Mouse (Mus musculus) limb, embryonic 13.5 days (tissue): ENCODE results near the gene Tmcc2. TPM values are rescaled to one million over a fixed set of nuclear protein-coding genes. Genes with fewer than 3 reads are reported as not detected.
A peak's percentile ranks its signal among the peaks of the same experiment; 100 is the strongest.

Source experiments
- ATAC-seq: fragments of 200-750 bp; cut with Nextera tagmentation; 2 replicates; pipeline ENCODE4 v1.8.0; 2017; ENCODE audit warnings: low read depth, moderate number of reproducible peaks, moderate TSS enrichment; ENCODE audit not compliant: low FRiP score
- H3K27ac ChIP-seq: fragments of 300-500 bp; sonication (generic); 2 replicates; pipeline ENCODE4 v1.5.1; 2015; ENCODE audit warnings: inconsistent platforms, mild to moderate bottlenecking, moderate library complexity
- H3K27me3 ChIP-seq: fragments of 300-500 bp; sonication (generic); 2 replicates; pipeline ENCODE4 v1.6.1; 2015; ENCODE audit warnings: mild to moderate bottlenecking, inconsistent platforms
- H3K36me3 ChIP-seq: fragments of 300-500 bp; sonication (generic); 2 replicates; pipeline ENCODE4 v1.6.1; 2015; ENCODE audit warnings: inconsistent platforms, mild to moderate bottlenecking, moderate library complexity
- H3K4me1 ChIP-seq: fragments of 300-500 bp; sonication (generic); 2 replicates; pipeline ENCODE4 v1.6.1; 2015; ENCODE audit warnings: inconsistent platforms
- H3K4me2 ChIP-seq: fragments of 300-500 bp; sonication (generic); replicated peaks from 2 replicates; pipeline ENCODE4 v1.6.1; 2015; ENCODE audit warnings: inconsistent platforms, mild to moderate bottlenecking, moderate library complexity
- H3K4me3 ChIP-seq: fragments of 300-500 bp; sonication (generic); 2 replicates; pipeline ENCODE4 v1.5.1; 2015; ENCODE audit warnings: moderate library complexity, mild to moderate bottlenecking, inconsistent platforms
- H3K9ac ChIP-seq: fragments of 300-500 bp; sonication (generic); 2 replicates; pipeline ENCODE4 v1.6.1; 2015; ENCODE audit warnings: mild to moderate bottlenecking, inconsistent platforms
- H3K9me3 ChIP-seq: fragments of 300-500 bp; sonication (generic); 2 replicates; pipeline ENCODE4 v1.6.1; 2016; ENCODE audit warnings: inconsistent platforms
- WGBS: fragments of 180-500 bp; shearing (Covaris S2); methylation state at CpG from one replicate; pipeline ENCODE4 v1.1.7; 2015; 5-methylcytosine and 5-hydroxymethylcytosine counted together
- polyA plus RNA-seq: library from polyadenylated mRNA; unstranded; fragments of >200 nt; fragmentation: Nextera tagmentation; extraction: Ambion mirVana; gene quantifications from 2 replicates; pipeline ENCODE4 v1.2.1, GENCODE M21; 2015

The Tmcc2 gene
- polyA plus RNA-seq, 1 experiment from 2014 or later, result 12.0 TPM

DNA sequence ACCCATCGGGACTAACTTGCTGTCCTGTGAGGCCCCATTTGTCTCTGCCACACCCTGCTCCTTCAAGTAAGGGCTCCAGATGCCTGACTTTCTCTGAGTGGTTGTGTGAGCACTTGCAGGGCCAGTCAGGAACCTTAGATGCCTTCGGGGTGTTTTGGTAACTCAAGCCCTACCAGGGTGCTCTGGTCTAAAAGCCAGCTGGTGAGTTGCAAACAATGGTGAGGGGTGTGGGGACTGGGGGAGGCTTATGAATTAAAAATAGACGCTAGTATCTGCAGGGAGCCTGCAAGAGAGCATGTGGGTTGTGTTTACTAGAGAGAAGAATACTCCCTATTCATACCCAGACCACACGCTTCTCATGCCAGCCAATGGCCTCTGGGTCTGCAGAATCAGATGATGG is 15.8 kb downstream of the Tmcc2 start:
- H3K9me3 ChIP-seq, result no peaks in the 10 kb centered on the region
- no peak overlapping the region for H3K9ac ChIP-seq
- peak overlapping the region; percentile 70 for H3K27ac ChIP-seq
- H3K4me2 ChIP-seq, result no peak overlapping the region
- 31% methylated on average over 4 of the region's 4 CpGs for WGBS
- H3K27me3 ChIP-seq, result no peaks in the 10 kb centered on the region
- peak; percentile 18; the same call in 1 of the 2 replicates for ATAC-seq
- H3K4me1 ChIP-seq, result peaks cover 47% of the 10 kb centered on the region
- peaks cover 51% of the 10 kb centered on the region for H3K36me3 ChIP-seq
- H3K4me3 ChIP-seq, result no peak overlapping the region

- H3K4me1 ChIP-seq, result peaks cover 47% of the 10 kb centered on the region
- no peak for ATAC-seq
- no peak overlapping the region for H3K4me3 ChIP-seq
- H3K27me3 ChIP-seq, result no peaks in the 10 kb centered on the region
- no peak overlapping the region for H3K9ac ChIP-seq
- no peak overlapping the region for H3K4me2 ChIP-seq
- 69% methylated on average over 3 of the region's 3 CpGs for WGBS
- H3K27ac ChIP-seq, result peak overlapping the region; percentile 70
- no peaks in the 10 kb centered on the region for H3K9me3 ChIP-seq
- peaks cover 51% of the 10 kb centered on the region for H3K36me3 ChIP-seq
Measured at GRCm38 (mm10) chr1:132374873-132375244, 16.2 kb downstream of the Tmcc2 start.

- Histone ChIP-seq H3K27me3 (no peaks in the 10 kb centered on the region), H3K9ac (no peak overlapping the region), H3K4me2 (peak overlapping the region; percentile 5; the same call in 1 of the 2 replicates), H3K4me3 (no peak overlapping the region), H3K27ac (peak overlapping the region; percentile 70), H3K36me3 (peaks cover 51% of the 10 kb centered on the region), H3K9me3 (no peaks in the 10 kb centered on the region), H3K4me1 (peaks cover 47% of the 10 kb centered on the region)
- peak; percentile 60 for ATAC-seq
- WGBS, result 35% methylated on average over 5 of the region's 5 CpGs
Measured at GRCm38 (mm10) chr1:132374140-132374872, 16.8 kb downstream of the Tmcc2 start.

DNA sequence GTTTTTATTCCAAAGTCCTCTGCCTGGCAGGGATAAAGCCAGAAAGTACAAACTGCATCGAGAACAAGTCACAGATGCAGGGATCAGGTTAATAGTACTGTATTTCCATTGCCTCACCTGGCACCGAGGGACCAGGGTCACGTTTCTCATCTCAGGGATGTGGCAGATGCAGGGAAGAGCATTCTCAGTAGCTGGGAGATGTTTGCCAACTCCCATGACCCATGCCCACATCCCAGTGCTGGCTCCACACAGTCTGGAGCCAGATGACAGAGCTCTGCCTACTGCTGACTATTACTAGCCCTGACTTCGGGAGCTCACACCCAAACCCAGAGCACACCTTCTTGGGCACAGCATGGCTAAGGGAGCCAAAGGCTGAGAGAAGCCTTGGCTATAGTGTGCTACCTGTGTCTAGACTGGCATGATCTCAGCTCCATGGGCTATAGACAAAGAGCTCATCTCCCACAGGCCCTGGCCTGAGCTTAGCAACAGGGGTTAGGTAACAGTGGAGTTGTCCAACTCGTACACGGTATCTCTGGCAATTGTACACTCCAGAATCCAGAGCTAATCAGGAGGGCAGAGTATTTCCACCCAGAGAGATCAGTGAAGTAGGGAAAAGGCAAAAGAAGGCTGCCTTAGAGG is 18.1 kb downstream of the Tmcc2 start:
- 81% methylated on average over 6 of the region's 6 CpGs for WGBS
- Histone ChIP-seq H3K27me3 (no peaks in the 10 kb centered on the region), H3K36me3 (peaks cover 39% of the 10 kb centered on the region), H3K4me2 (no peak overlapping the region), H3K9ac (no peak overlapping the region), H3K4me3 (no peak overlapping the region), H3K9me3 (no peaks in the 10 kb centered on the region), H3K27ac (no peak overlapping the region; the same call in 1 of the 2 replicates), H3K4me1 (peaks cover 47% of the 10 kb centered on the region)
- ATAC-seq, result no peak

- no peaks in the 10 kb centered on the region for H3K9me3 ChIP-seq
- H3K27ac ChIP-seq, result no peak overlapping the region
- ATAC-seq, result no peak
- H3K4me1 ChIP-seq, result peaks cover 42% of the 10 kb centered on the region
- H3K4me2 ChIP-seq, result no peak overlapping the region
- no peak overlapping the region for H3K4me3 ChIP-seq
- peaks cover 33% of the 10 kb centered on the region for H3K36me3 ChIP-seq
- H3K9ac ChIP-seq, result no peak overlapping the region
- no peaks in the 10 kb centered on the region for H3K27me3 ChIP-seq
- 88% methylated on average over 5 of the region's 5 CpGs for whole genome bisulfite sequencing
Measured at GRCm38 (mm10) chr1:132372354-132372753, 18.7 kb downstream of the Tmcc2 start.

GRCm38 (mm10) chr1:132371298-132372081 is 19.6 kb downstream of the Tmcc2 start:
- Histone ChIP-seq H3K27me3 (no peaks in the 10 kb centered on the region), H3K4me2 (no peak overlapping the region), H3K27ac (no peak overlapping the region), H3K4me1 (peaks cover 42% of the 10 kb centered on the region), H3K9ac (0 out of 2 replicates have a peak overlapping the region, but pooled peaks have one; percentile 19), H3K9me3 (no peaks in the 10 kb centered on the region), H3K4me3 (no peak overlapping the region), H3K36me3 (peaks cover 37% of the 10 kb centered on the region)
- 75% methylated on average over 8 of the region's 8 CpGs for WGBS
- no peak for ATAC-seq

- Histone ChIP-seq H3K36me3 (peaks cover 37% of the 10 kb centered on the region), H3K27me3 (no peaks in the 10 kb centered on the region), H3K9ac (no peak overlapping the region), H3K9me3 (no peaks in the 10 kb centered on the region), H3K4me1 (peaks cover 43% of the 10 kb centered on the region), H3K4me2 (no peak overlapping the region), H3K27ac (no peak overlapping the region), H3K4me3 (no peak overlapping the region)
- WGBS, result 90% methylated on average over 9 of the region's 9 CpGs
- ATAC-seq, result no peak
Measured at GRCm38 (mm10) chr1:132370681-132371173, 20.4 kb downstream of the Tmcc2 start.

DNA sequence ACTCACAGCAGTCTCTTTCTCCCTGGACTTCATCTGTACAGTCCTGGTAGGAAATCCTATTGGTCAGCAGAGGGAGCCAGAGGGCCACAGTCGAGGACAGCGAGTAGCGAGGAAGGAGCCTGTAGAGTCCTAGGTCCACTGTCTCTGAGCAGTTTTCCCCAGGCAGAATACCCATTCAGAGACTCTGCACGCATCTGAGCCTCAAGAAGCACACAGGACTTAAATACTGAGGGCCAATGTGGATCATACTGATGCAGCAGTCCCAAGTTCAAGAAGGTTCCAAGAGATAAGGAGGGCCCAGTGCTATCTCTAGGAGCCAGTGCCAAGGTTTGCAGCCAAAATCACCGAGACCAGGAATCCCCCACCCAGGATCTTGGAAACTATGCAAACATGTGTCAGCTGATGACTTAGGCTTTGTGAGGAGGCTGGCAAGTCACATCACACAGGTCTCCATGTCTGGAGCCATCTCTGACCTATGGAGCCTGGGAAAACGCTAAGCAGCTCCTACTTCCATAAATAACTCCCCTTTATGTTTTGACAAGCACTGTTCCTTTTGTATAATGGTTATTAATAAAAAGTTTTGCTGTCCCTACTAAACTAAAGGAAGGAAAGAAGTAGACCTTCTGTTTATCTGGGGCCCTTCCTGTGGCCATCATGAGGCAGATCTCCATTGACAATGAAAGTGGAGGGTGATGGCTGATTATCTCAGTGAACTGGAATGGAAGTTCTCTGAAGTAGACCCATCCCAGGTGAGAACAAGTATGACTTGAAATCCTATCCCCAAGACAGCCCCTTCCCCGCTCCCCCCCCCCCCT is 23.2 kb downstream of the Tmcc2 start:
- Histone ChIP-seq H3K9ac (0 out of 2 replicates have a peak overlapping the region, but pooled peaks have one; percentile 26), H3K36me3 (peaks cover 45% of the 10 kb centered on the region), H3K27ac (no peak overlapping the region), H3K9me3 (no peaks in the 10 kb centered on the region), H3K27me3 (no peaks in the 10 kb centered on the region), H3K4me2 (no peak overlapping the region), H3K4me3 (no peak overlapping the region), H3K4me1 (peaks cover 16% of the 10 kb centered on the region)
- 36% methylated on average over 7 of the region's 7 CpGs for WGBS
- peak; percentile 67 for ATAC-seq

GRCm38 (mm10) chr1:132366937-132367336 is 24.1 kb downstream of the Tmcc2 start:
- WGBS, result 41% methylated on average over 6 of the region's 6 CpGs
- H3K9ac ChIP-seq, result 0 out of 2 replicates have a peak overlapping the region, but pooled peaks have one; percentile 26
- no peaks in the 10 kb centered on the region for H3K27me3 ChIP-seq
- H3K4me3 ChIP-seq, result no peak overlapping the region
- H3K9me3 ChIP-seq, result no peaks in the 10 kb centered on the region
- peak; percentile 33; the same call in 1 of the 2 replicates for ATAC-seq
- no peak overlapping the region for H3K4me2 ChIP-seq
- peaks cover 48% of the 10 kb centered on the region for H3K36me3 ChIP-seq
- 0 out of 2 replicates have a peak overlapping the region, but pooled peaks have one; percentile 58 for H3K27ac ChIP-seq
- peaks cover 16% of the 10 kb centered on the region for H3K4me1 ChIP-seq

GRCm38 (mm10) chr1:132366235-132366634 is 24.8 kb downstream of the Tmcc2 start:
- no peak for ATAC-seq
- H3K27ac ChIP-seq, result peak overlapping the region; percentile 58; the same call in 1 of the 2 replicates

GRCm38 (mm10) chr1:132365645-132366044 is 25.4 kb downstream of the Tmcc2 start:
- Histone ChIP-seq H3K36me3 (peaks cover 48% of the 10 kb centered on the region), H3K4me1 (peaks cover 16% of the 10 kb centered on the region), H3K4me2 (no peak overlapping the region), H3K9ac (0 out of 2 replicates have a peak overlapping the region, but pooled peaks have one; percentile 14), H3K9me3 (no peaks in the 10 kb centered on the region), H3K27ac (no peak overlapping the region), H3K4me3 (no peak overlapping the region), H3K27me3 (no peaks in the 10 kb centered on the region)
- 59% methylated on average over 4 of the region's 4 CpGs for WGBS
- ATAC-seq, result no peak

More at GRCm38 (mm10) chr1:132366235-132366634, 24.8 kb downstream of the Tmcc2 start:
- Histone ChIP-seq H3K9ac (peak overlapping the region; percentile 31; the same call in 1 of the 2 replicates), H3K9me3 (no peaks in the 10 kb centered on the region), H3K36me3 (peaks cover 48% of the 10 kb centered on the region), H3K27me3 (no peaks in the 10 kb centered on the region), H3K4me2 (0 out of 2 replicates have a peak overlapping the region, but pooled peaks have one; percentile 11), H3K4me3 (no peak overlapping the region), H3K4me1 (peaks cover 16% of the 10 kb centered on the region)
- WGBS, result 76% methylated on average over 8 of the region's 8 CpGs
